Mouse (Mus musculus): ENCODE data around the gene Trnau1ap. TPM values are rescaled to one million over a fixed set of nuclear protein-coding genes. Genes with fewer than 3 reads are reported as not detected.

Gene Trnau1ap
- polyA plus RNA-seq, 1 experiment from 2014 or later = 20.1 TPM

- Histone ChIP-seq H3K36me3 (ENCODE audit: inconsistent target) (no peaks in the 10 kb centered on the region), H3K4me3 (ENCODE audit: inconsistent target) (no peak overlapping the region), H3K79me2 (ENCODE audit: inconsistent target) (peaks cover 25% of the 10 kb centered on the region), H3K27ac (no peak overlapping the region)
- 95% methylated on average over 7 of the region's 7 CpGs for WGBS (ENCODE audit: missing documents)
Observed at GRCm38 (mm10) chr4:132263313-132263712, 66.0 kb downstream of the Trnau1ap start.

GRCm38 (mm10) chr4:132262358-132262616 lies 67.1 kb downstream of the Trnau1ap start:
- 28% methylated on average over 3 of the region's 5 CpGs for WGBS (ENCODE audit: missing documents)
- Histone ChIP-seq H3K36me3 (ENCODE audit: inconsistent target) (no peaks in the 10 kb centered on the region), H3K27ac (peak overlapping the region; percentile 73; the same call in 1 of the 2 replicates), H3K79me2 (ENCODE audit: inconsistent target) (peaks cover 36% of the 10 kb centered on the region), H3K4me3 (ENCODE audit: inconsistent target) (no peak overlapping the region)

Other genes starting within 250 kb of the Trnau1ap start
- gene Oprd1, start 185.1 kb downstream of the Trnau1ap start, polyA plus RNA-seq (2018) = 0.06 TPM in 1 of 3 replicates, not detected in the others
- gene Ythdf2, start 117.2 kb downstream of the Trnau1ap start, polyA plus RNA-seq (2018) = 22.2 to 36.0 TPM (median 24.4 TPM) in 3 replicates
- 7.8 to 8.4 TPM (median 8.3 TPM) in 3 replicates for gene Gmeb1, start 67.9 kb downstream of the Trnau1ap start, polyA plus RNA-seq (2018)
- 14.6 to 29.9 TPM (median 25.8 TPM) in 3 replicates for gene Taf12, start 55.2 kb downstream of the Trnau1ap start, polyA plus RNA-seq (2018)
- gene Rab42, start 26.2 kb downstream of the Trnau1ap start, polyA plus RNA-seq (2018) = 0.52 to 0.69 TPM (median 0.60 TPM) in 3 replicates
- gene Rcc1, start 24.1 kb upstream of the Trnau1ap start, polyA plus RNA-seq (2018) = 4.4 to 19.9 TPM (median 8.8 TPM) in 3 replicates
- gene Phactr4, start 93.0 kb upstream of the Trnau1ap start, polyA plus RNA-seq (2018) = 9.3 to 18.7 TPM (median 9.9 TPM) in 3 replicates
- 1.9 to 6.5 TPM (median 4.3 TPM) in 3 replicates for gene Med18, start 134.4 kb upstream of the Trnau1ap start, polyA plus RNA-seq (2018)
- 12.3 to 18.2 TPM (median 13.4 TPM) in 3 replicates for gene Sesn2, start 181.0 kb upstream of the Trnau1ap start, polyA plus RNA-seq (2018)
- gene Atpif1, start 204.1 kb upstream of the Trnau1ap start, polyA plus RNA-seq (2018) = 516 to 719 TPM (median 630 TPM) in 3 replicates
- gene Dnajc8, start 206.0 kb upstream of the Trnau1ap start, polyA plus RNA-seq (2018) = 98.0 to 366 TPM (median 125 TPM) in 3 replicates
- gene Ptafr, start 234.5 kb upstream of the Trnau1ap start, polyA plus RNA-seq (2018) = 102 to 269 TPM (median 231 TPM) in 3 replicates